Mouse (Mus musculus): Measurements from ENCODE around the gene Eif2ak3.
A peak's percentile ranks its signal among the peaks of the same experiment; 100 is the strongest.

Eif2ak3 gene

GRCm38 (mm10) chr6:70899594-70900003 lies 55.3 kb downstream of the Eif2ak3 start:
- no peak for DNase-seq (ENCODE audit: low read depth, low spot score)

DNA sequence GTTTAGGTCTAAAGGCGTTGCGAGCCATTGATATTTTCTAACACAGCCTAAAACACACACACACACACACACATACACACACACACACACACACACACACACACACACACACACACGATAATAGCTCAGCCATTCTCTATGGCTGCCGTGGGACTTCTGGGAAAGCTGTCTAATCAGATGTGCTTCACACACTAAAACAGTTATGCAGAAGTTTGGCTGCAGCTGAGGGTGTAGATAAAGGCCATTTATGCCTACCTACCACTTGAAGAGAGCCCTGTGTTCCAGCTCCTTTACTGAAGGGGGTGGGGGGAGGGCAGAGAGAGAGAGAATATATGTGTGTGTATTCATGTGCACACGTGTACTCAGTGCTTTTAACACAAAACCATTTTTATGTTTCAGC lies 59.4 kb downstream of the Eif2ak3 start:
- no peak for DNase-seq (ENCODE audit: low read depth, low spot score)

DNA sequence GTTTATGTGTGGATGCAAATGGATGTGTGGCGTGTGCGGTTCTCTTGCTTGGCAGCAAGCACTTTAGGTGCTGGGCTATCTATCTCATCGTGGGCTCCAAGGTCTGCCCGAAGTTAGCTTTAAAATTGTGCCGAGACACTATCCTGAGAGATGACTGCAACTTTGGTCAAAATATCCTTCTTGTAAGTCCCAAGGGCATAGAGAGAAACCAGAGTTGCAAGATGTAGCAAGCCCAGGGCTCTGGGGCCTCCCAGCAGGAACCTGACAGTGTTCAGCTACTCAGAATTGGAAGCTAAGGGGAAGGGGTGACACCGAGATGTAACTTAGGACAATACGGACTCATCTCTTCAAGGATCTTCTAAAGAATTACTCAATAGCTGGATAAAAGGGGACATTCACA lies 65.3 kb downstream of the Eif2ak3 start:
- DNase-seq (ENCODE audit: low read depth, low spot score) = no peak

GRCm38 (mm10) chr6:70910285-70910684 lies 66.0 kb downstream of the Eif2ak3 start:
- DNase-seq (ENCODE audit: low read depth, low spot score) = no peak

- peak; percentile 4 for DNase-seq (ENCODE audit: low read depth, low spot score)
Measured at GRCm38 (mm10) chr6:70911668-70912395, 67.5 kb downstream of the Eif2ak3 start.

DNA sequence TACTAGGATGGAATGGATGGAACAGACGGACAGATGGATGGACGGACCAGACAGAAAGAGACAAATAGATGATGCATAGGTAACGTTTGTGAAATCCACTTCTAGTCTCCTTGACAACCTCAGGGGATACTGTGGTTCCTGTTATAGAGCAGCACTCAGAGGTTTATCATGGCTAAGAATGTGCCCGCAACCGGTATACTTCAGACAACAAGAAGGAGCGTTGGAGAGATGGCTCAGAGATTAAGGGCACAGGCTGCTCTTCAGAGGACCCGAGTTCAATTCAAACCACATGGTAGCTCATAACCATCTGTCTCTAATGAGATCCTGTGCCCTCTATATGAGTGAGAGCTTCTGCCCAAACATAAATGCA lies 68.1 kb downstream of the Eif2ak3 start:
- DNase-seq (ENCODE audit: low read depth, low spot score) = no peak

DNA sequence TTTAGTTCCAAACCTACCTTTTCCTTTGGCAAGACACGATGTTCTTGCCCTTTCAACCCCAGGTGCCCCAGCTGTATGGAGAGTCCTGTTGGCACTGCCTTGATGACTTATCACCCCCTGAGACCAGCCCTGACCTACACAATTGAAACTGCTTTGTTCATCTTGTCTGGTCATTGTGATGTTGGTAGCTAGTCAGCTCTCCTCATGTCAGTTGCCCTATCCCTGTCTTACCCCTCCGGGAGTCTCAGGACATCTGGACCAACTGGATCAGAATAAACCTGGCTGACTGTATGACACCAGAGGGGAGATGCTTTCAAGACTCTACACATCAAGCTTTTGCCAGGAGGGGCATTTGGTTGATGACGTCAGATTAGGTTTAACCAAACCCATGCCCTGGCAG lies 74.5 kb downstream of the Eif2ak3 start, which contains the start of gene Tex37:
Gene Tex37 (minus strand): TSS at position 101 of the 400 bp plus-strand sequence.
- no peak for DNase-seq (ENCODE audit: low read depth, low spot score)

DNA sequence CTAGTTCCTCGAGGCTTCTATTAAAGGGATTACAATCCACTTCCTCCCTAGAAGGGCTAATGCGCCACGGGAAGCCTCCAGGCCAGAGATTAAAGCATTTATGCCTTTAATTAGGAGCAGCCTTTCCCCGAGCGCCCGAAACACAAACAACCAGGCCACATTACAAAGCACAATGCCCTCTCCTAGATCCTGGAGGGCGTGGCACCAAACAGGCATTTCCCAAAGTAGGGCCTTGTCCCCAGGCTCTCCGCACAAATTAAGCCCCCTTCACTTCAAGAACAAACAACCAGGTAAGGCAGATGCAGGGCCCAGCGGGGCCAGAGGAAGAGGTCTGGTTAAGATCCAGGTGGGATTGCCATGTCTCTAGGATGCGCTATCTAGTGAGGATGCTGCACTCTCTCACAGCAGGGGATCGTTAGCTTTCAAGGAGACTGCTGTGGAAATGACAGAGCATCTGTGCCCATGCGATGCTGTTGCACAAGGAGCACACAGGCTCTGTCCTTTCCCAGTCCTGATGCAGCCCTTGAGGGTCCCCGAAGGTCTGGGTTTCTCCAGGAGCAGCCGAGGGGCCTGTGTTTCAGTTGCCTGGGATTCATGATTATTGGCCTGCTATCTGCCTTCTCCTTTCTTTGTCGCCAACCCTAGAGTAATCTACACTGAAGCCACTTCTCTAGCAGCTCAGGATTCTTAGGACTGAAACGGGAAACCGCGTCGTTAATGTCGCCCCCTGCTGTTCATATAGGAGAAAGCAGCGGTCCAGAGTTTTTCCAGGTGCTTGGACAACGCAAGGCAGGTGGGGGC lies 77.2 kb downstream of the Eif2ak3 start:
- DNase-seq (ENCODE audit: low read depth, low spot score) = peak; percentile 69

- DNase-seq (ENCODE audit: low read depth, low spot score) = no peak
Measured at GRCm38 (mm10) chr6:70931801-70932200, 87.5 kb downstream of the Eif2ak3 start.

DNA sequence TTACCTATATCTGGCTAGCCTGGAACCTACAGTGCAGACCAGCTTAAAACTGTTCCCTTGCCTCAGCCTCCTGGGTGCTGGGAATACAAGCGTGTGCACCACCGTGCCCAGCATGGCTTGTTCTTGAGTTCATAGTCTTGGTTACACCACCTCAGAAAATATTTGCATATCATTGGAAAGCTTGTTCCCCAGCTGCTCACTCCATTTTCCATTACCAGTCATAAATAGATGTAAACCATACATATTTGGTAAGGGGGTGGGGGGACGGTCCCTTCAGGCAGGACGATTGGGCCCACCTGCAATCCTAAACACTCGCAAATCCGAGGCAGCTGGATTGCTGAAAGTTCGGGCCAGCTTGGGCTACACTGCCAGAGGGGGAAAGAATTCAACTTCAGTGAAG lies 109.0 kb downstream of the Eif2ak3 start:
- no peak for DNase-seq (ENCODE audit: low read depth, low spot score)

DNA sequence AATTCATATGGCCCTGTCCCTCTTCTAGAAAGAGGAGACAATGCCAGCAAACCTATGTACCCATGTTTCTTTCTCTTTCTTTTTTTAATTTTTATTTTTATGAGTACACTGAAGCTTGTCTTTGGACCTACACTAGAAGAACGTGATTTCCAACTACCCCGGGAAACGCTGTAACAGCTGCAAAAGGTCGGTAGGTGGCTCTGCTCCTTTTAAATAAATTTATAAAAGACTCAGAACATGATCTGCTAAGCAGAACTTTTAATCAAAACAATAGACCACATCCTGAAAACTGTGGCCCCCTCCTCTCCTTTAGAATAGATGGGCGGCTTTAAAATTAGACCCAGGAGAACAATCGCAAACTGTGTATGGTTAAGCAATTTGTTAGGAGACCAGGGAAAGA lies 109.7 kb downstream of the Eif2ak3 start:
- DNase-seq (ENCODE audit: low read depth, low spot score) = no peak

Data from mesoderm, embryonic 11.5 days (tissue).